Mouse (Mus musculus) midbrain, embryonic 13.5 days (tissue): Measurements from ENCODE around the gene Ssbp2. TPM values are rescaled to one million over a fixed set of nuclear protein-coding genes. Genes with fewer than 3 reads are reported as not detected.

Experiments used
- ATAC-seq: fragments of 200-750 bp; cut with Nextera tagmentation; 2 replicates; pipeline ENCODE4 v1.8.0; 2017; ENCODE audit warnings: mild to moderate bottlenecking, moderate TSS enrichment, moderate library complexity
- H3K27ac ChIP-seq: fragments of 300-500 bp; sonication (generic); 2 replicates; pipeline ENCODE4 v1.5.1; 2015; ENCODE audit warnings: inconsistent platforms, mild to moderate bottlenecking, moderate library complexity
- H3K27me3 ChIP-seq: fragments of 300-500 bp; sonication (generic); 2 replicates; pipeline ENCODE4 v1.6.1; 2015; ENCODE audit warnings: mild to moderate bottlenecking, inconsistent platforms
- H3K36me3 ChIP-seq: fragments of 300-500 bp; sonication (generic); 2 replicates; pipeline ENCODE4 v1.6.1; 2015; ENCODE audit warnings: mild to moderate bottlenecking, inconsistent platforms
- H3K4me1 ChIP-seq: fragments of 300-500 bp; sonication (generic); replicated peaks from 2 replicates; pipeline ENCODE4 v1.6.1; 2015; ENCODE audit warnings: inconsistent platforms
- H3K4me2 ChIP-seq: fragments of 300-500 bp; sonication (generic); replicated peaks from 2 replicates; pipeline ENCODE4 v1.6.1; 2015; ENCODE audit warnings: moderate library complexity, mild to moderate bottlenecking, inconsistent platforms
- H3K4me3 ChIP-seq: fragments of 300-500 bp; sonication (generic); replicated peaks from 2 replicates; pipeline ENCODE4 v1.5.1; 2015; ENCODE audit warnings: mild to moderate bottlenecking, inconsistent platforms
- H3K9ac ChIP-seq: fragments of 300-500 bp; sonication (generic); replicated peaks from 2 replicates; pipeline ENCODE4 v1.6.1; 2015; ENCODE audit warnings: mild to moderate bottlenecking, inconsistent platforms
- H3K9me3 ChIP-seq: fragments of 300-500 bp; sonication (generic); 2 replicates; pipeline ENCODE4 v1.6.1; 2016; ENCODE audit warnings: mild to moderate bottlenecking, inconsistent platforms
- WGBS: fragments of 180-500 bp; shearing (Covaris S2); methylation state at CpG from one replicate; pipeline ENCODE4 v1.1.7; 2015; 5-methylcytosine and 5-hydroxymethylcytosine counted together
- polyA plus RNA-seq: library from polyadenylated mRNA; unstranded; fragments of >200 nt; fragmentation: Nextera tagmentation; extraction: Ambion mirVana; gene quantifications from 2 replicates; pipeline ENCODE4 v1.2.1, GENCODE M21; 2015

The Ssbp2 gene
- polyA plus RNA-seq, 1 experiment from 2014 or later, result 231 TPM

DNA sequence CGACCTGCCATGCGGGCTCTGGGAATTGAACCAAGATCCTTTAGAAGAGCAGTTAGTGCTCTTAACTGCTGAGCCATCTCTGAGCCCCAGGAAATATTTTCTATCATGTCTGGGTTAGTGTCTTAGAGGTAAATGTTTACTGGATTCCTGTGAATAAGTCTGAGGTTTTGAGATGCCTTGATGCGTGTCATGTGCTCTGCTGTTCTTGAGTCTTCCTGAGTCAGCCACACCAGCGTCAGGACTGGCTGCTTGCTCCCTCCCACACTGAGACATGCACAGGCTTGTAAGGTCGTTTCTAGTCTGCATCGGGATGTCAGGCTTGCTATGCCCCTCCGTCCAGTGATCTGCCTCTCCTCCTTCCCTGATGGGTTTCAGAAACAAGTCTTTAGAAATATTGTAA, 189.8 kb downstream of the Ssbp2 start:
- 75% methylated on average over 7 of the region's 7 CpGs for WGBS
- H3K27ac ChIP-seq, result no peak overlapping the region
- H3K4me1 ChIP-seq, result no peaks in the 10 kb centered on the region
- no peaks in the 10 kb centered on the region for H3K36me3 ChIP-seq
- H3K9ac ChIP-seq, result no peak overlapping the region
- no peak overlapping the region for H3K4me2 ChIP-seq
- no peaks in the 10 kb centered on the region for H3K27me3 ChIP-seq
- no peaks in the 10 kb centered on the region for H3K9me3 ChIP-seq
- no peak overlapping the region for H3K4me3 ChIP-seq
- ATAC-seq, result no peak

DNA sequence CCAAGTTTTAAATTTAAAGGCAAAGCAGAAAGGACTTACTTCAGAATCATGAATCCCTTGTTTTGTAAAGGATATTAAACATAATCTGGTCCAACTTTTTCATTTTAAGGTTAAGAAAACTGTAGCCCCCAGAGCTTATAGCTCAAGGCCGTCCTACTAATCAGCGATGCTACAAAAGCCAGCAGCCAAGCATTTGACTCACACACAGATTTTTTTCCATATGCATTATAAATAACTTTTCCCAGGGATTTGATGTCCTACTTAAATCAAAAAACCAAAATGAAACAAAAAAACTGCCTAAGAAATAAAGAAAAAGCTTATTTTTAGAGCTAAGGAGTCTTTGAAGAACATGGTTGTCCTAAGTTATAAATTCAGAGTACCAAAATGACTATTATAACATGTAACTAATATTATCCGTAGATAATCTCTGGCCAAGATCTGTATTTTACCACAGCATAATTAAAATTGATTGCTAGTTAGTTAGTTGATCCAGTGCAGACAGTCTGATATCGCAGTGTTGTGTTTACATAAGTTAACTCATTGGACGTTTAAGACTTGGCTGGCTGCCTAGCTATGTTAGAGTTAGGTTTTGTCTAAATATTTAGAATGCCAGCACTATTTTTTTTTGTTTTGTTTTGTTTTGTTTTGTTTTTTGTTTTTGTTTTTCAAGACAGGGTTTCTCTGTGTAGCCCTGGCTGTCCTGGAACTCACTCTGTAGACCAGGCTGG, 201.1 kb downstream of the Ssbp2 start:
- no peaks in the 10 kb centered on the region for H3K36me3 ChIP-seq
- H3K4me1 ChIP-seq, result no peaks in the 10 kb centered on the region
- no peak overlapping the region for H3K27ac ChIP-seq
- no peaks in the 10 kb centered on the region for H3K27me3 ChIP-seq
- H3K9ac ChIP-seq, result no peak overlapping the region
- WGBS, result 91% methylated on average over 5 of the region's 5 CpGs
- H3K4me2 ChIP-seq, result no peak overlapping the region
- H3K4me3 ChIP-seq, result no peak overlapping the region
- ATAC-seq, result no peak
- H3K9me3 ChIP-seq, result no peaks in the 10 kb centered on the region

DNA sequence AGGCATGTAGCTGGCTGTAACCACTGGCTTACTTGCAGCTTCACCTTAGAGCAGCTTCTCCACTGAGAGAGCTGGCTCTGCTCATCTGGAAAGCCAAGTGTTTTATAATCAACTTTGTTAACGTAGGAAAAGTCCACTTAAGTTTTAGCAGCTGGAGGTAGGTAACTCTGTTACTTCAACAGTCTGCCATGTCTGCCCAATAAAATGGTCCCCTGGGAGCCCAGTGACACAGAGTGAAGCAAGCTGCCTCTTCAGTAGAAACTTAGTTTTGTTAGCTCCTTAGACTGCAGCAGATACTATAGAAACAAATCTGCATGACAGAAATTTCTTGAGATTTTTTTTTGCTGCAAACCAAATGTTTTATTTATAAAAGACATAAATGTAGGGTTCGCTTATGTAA, 202.7 kb downstream of the Ssbp2 start:
- H3K9me3 ChIP-seq, result no peaks in the 10 kb centered on the region
- H3K27me3 ChIP-seq, result no peaks in the 10 kb centered on the region
- no peaks in the 10 kb centered on the region for H3K4me1 ChIP-seq
- no peak overlapping the region for H3K4me2 ChIP-seq
- no peak overlapping the region for H3K9ac ChIP-seq
- no peak for ATAC-seq
- H3K27ac ChIP-seq, result no peak overlapping the region
- no peaks in the 10 kb centered on the region for H3K36me3 ChIP-seq
- H3K4me3 ChIP-seq, result no peak overlapping the region
- WGBS, result 83% methylated on average over 2 of the region's 2 CpGs

DNA sequence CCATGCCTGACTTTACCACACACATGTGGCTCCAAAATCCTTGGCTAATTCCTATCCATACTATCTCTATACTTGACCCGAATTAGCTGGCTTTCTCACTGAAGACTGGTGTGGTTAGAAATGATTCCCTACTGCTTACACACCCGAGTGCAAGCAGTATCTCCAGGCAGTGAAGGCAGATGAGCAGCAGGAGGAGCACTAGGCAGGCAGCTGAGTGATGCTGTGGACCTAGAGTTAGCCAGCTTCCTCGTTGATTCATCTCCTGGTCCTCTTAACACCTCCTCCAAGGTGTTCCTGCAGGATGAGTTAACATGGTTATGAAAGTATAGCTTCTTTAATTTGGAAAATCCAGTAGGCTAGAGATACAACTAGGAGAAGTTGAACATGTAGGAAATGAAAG, 213.2 kb downstream of the Ssbp2 start:
- H3K27ac ChIP-seq, result no peak overlapping the region
- no peak for ATAC-seq
- H3K9me3 ChIP-seq, result no peaks in the 10 kb centered on the region
- H3K4me3 ChIP-seq, result no peak overlapping the region
- WGBS, result 87% methylated on average over 3 of the region's 3 CpGs
- no peak overlapping the region for H3K9ac ChIP-seq
- H3K4me2 ChIP-seq, result no peak overlapping the region
- H3K27me3 ChIP-seq, result no peaks in the 10 kb centered on the region
- no peaks in the 10 kb centered on the region for H3K4me1 ChIP-seq
- H3K36me3 ChIP-seq, result peaks cover 20% of the 10 kb centered on the region

DNA sequence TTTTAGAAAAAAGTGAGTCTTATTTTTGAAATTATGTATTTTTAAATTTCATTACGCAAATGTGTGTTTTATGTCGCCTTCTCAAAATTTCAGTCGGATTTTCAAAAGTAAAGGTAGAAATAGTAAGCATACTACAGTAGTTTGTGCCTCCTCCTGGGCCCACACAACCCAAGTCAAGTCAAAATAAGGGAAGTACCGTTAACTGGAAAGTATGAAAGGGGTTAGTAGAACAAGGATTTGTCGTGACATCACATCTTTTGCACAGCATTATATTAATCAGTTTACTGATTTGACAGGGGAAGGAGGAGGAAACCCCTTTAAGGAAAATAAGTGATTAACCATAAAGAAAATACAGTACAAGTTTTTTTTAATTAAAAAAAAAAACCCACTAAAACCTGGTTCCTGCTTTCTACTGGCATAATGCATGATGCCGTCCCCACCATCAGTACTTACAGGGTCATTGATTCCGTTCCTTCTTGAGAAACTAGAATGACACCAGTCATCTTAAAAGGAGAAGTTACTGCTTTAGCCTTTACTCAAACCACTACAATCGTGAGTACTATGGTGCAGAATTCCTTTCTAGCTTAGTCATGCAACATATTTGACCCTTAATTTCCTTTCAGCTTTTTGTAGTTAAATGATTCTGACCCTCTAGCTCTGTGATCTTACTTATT, 220.8 kb downstream of the Ssbp2 start:
- H3K27ac ChIP-seq, result no peak overlapping the region
- no peak overlapping the region for H3K4me2 ChIP-seq
- H3K27me3 ChIP-seq, result no peaks in the 10 kb centered on the region
- peaks cover 14% of the 10 kb centered on the region; the same call in 1 of the 2 replicates for H3K36me3 ChIP-seq
- 94% methylated on average over 8 of the region's 8 CpGs for WGBS
- H3K4me3 ChIP-seq, result no peak overlapping the region
- no peaks in the 10 kb centered on the region for H3K4me1 ChIP-seq
- no peak overlapping the region for H3K9ac ChIP-seq
- no peak for ATAC-seq
- no peaks in the 10 kb centered on the region for H3K9me3 ChIP-seq

- Histone ChIP-seq H3K4me3 (no peak overlapping the region), H3K4me1 (no peaks in the 10 kb centered on the region), H3K9ac (no peak overlapping the region), H3K4me2 (no peak overlapping the region), H3K36me3 (peaks cover 16% of the 10 kb centered on the region), H3K9me3 (peaks cover under 1% of the 10 kb centered on the region; the same call in 1 of the 2 replicates), H3K27ac (no peak overlapping the region), H3K27me3 (no peaks in the 10 kb centered on the region)
- WGBS, result 92% methylated on average over 3 of the region's 3 CpGs
- ATAC-seq, result no peak
These were observed 221.4 kb downstream of the Ssbp2 start for GRCm38 (mm10) chr13:91681474-91681873.

DNA sequence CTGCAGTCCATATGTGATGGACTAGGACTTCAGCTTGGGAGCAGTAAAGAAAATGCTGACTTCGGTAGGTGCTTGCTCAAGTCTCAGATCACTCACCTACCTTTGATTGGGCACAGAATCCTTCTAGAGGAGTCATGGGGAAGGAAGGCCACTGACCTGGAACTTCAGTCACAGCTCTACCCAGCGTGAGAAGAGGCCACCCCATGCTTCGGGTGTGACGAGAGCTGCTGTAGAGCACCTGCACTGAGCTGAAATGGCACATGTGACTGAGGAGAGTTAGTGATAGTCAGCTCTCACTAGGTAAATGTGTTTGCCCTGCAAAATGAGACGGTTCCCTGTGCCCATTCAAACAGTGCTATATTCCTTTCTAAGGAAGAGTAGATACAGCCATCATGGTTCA, 230.0 kb downstream of the Ssbp2 start:
- 90% methylated on average over 5 of the region's 5 CpGs for WGBS

DNA sequence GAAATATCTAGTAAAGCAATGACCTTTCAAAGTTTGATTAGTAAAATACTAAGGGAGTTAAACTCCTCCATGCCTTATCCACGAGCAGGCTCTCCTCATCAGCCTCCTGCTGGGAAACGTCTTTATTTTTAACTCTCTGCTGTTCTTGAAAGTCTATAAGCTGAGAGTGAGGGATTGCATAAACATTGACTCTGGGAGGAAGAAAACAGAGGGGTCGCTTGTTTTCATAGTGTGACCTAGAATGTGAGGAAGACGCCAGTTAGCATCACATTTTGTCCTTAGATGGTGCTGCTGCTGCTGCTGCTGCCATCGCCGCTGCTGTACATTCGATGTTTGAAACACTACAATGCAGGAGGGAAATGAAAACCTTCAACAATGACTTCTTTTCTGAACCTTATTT, 233.5 kb downstream of the Ssbp2 start:
- peaks cover 25% of the 10 kb centered on the region for H3K36me3 ChIP-seq
- H3K9ac ChIP-seq, result no peak overlapping the region
- H3K9me3 ChIP-seq, result no peaks in the 10 kb centered on the region
- H3K4me2 ChIP-seq, result no peak overlapping the region
- H3K4me3 ChIP-seq, result no peak overlapping the region
- H3K27me3 ChIP-seq, result no peaks in the 10 kb centered on the region
- no peaks in the 10 kb centered on the region for H3K4me1 ChIP-seq
- 66% methylated on average over 7 of the region's 7 CpGs for WGBS
- H3K27ac ChIP-seq, result no peak overlapping the region
- ATAC-seq, result no peak

More for the DNA sequence above, 230.0 kb downstream of the Ssbp2 start:
- Histone ChIP-seq H3K27ac (no peak overlapping the region), H3K9ac (no peak overlapping the region), H3K9me3 (peaks cover 2% of the 10 kb centered on the region; the same call in 1 of the 2 replicates), H3K27me3 (no peaks in the 10 kb centered on the region), H3K4me3 (no peak overlapping the region), H3K36me3 (peaks cover 34% of the 10 kb centered on the region), H3K4me2 (no peak overlapping the region), H3K4me1 (no peaks in the 10 kb centered on the region)
- no peak for ATAC-seq

DNA sequence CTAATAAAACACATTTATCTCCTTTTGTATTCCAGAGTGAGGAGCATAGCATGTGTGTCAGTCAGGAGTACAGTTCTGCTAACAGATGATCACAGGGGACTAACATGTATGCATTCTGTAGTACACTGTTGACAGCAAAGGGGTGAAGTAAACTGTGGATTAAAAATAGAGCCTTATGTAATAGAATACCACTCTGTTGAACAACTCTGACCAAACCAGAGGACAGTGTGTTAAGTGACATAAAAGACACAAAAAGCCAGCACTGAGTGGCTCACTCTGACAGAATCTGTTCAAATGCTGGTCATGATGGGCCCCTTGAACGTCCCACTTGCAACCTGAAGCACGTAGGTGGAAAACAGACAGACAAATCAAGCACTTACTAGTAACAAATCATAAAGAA, 235.3 kb downstream of the Ssbp2 start:
- Histone ChIP-seq H3K27me3 (no peaks in the 10 kb centered on the region), H3K4me3 (no peak overlapping the region), H3K27ac (no peak overlapping the region), H3K36me3 (peaks cover 21% of the 10 kb centered on the region; the same call in 1 of the 2 replicates), H3K9me3 (no peaks in the 10 kb centered on the region), H3K4me2 (no peak overlapping the region), H3K9ac (no peak overlapping the region), H3K4me1 (no peaks in the 10 kb centered on the region)
- 87% methylated on average over 2 of the region's 2 CpGs for WGBS
- ATAC-seq, result no peak

DNA sequence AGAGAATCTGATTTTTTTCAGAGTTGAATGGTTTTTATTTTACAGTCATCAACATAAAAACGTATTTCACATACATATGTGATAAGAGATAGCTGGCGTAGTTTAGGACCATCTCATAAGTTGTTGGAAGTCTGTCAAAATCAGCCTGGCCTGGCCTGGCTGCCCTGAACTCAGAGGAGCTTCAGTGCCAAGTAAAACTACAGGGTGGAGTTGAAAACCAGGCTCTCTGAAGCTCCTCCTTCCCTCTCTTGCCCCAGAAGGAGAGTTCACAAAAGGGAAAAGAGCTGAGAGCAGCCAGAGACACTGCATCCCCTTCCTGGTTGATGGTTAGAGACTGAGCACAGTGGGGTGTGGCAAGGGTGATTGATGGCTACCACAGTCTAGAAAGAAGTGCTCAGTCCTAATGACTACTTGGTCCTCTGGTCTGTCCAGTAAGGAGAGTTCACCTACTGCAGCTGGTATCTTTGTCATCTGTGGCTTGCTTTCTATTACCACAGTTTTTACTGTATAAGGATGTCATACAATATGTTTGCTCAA, 236.1 kb downstream of the Ssbp2 start:
- Histone ChIP-seq H3K4me1 (no peaks in the 10 kb centered on the region), H3K9ac (no peak overlapping the region), H3K27ac (no peak overlapping the region), H3K9me3 (no peaks in the 10 kb centered on the region), H3K4me2 (no peak overlapping the region), H3K27me3 (no peaks in the 10 kb centered on the region), H3K4me3 (no peak overlapping the region), H3K36me3 (peaks cover 25% of the 10 kb centered on the region)
- 95% methylated on average over 2 of the region's 2 CpGs for WGBS
- no peak for ATAC-seq

DNA sequence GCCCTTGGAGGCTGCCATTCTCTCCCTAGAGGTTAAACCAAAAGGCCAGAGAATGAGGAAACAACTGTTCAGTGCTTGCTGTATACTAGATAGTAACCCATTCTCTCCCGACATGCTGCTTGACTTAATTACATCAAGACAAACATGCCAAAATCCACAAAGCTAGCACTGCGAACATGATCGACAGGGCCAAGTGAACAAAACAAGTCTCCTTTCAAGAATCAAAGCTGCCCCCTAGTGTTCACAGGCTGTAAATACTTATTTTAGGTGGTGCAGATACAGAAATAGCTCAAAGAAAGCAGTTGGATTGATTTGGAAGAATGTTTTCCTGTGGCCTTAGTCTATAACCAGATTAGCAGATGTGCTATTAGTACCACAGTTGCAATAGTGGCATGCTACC, 236.9 kb downstream of the Ssbp2 start:
- WGBS, result 38% methylated on average over 3 of the region's 3 CpGs
- Histone ChIP-seq H3K4me3 (no peak overlapping the region), H3K9me3 (no peaks in the 10 kb centered on the region), H3K36me3 (peaks cover 25% of the 10 kb centered on the region), H3K9ac (no peak overlapping the region), H3K27ac (no peak overlapping the region), H3K27me3 (no peaks in the 10 kb centered on the region), H3K4me2 (no peak overlapping the region), H3K4me1 (no peaks in the 10 kb centered on the region)
- ATAC-seq, result peak; percentile 46; the same call in 1 of the 2 replicates

DNA sequence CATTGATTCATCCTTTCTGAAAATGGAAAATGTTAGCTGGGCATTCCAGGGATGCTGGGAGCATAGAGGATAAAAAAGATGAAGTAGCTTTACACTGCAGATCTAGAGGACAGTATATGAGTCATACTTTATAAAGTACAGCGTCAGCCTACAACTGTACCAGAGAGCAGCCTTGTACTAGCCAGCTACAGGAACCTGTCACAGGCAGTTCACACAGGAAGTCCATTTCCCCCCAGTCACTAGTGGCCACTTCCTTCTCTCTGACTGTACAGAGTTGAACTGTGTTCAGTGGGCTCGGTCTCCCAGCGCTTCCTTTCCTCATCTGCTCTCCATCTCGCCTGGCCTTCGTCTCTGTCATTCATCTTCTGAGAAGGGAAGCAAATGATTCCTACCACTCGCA, 242.3 kb downstream of the Ssbp2 start:
- Histone ChIP-seq H3K9me3 (no peaks in the 10 kb centered on the region), H3K4me2 (no peak overlapping the region), H3K4me1 (no peaks in the 10 kb centered on the region), H3K36me3 (peaks cover 23% of the 10 kb centered on the region), H3K9ac (no peak overlapping the region), H3K4me3 (no peak overlapping the region), H3K27ac (no peak overlapping the region), H3K27me3 (no peaks in the 10 kb centered on the region)
- WGBS, result 88% methylated on average over 6 of the region's 6 CpGs
- no peak for ATAC-seq
